Mouse (Mus musculus) brain, adult 2 months (tissue): Measurements from ENCODE around the gene Lca5l.
"Not testable (repeated sequence)": the region's sequence is repeated elsewhere in the genome, so short reads cannot be mapped to it uniquely, and the experiment has no call there.

Experiments used
- DNase-seq: peaks from one replicate; pipeline ENCODE4 v3.0.0; 2011; ENCODE audit warnings: low read depth, low spot score

Lca5l gene

GRCm38 (mm10) chr16:96168837-96169236 lies 23.2 kb downstream of the Lca5l start:
- no peak for DNase-seq

- peak; percentile 98 for DNase-seq
Observed at GRCm38 (mm10) chr16:96165723-96166264, 26.3 kb downstream of the Lca5l start.

- DNase-seq: peak; percentile 82
Observed at GRCm38 (mm10) chr16:96161336-96161735, 30.7 kb downstream of the Lca5l start.

- DNase-seq: peak; percentile 75
Observed at GRCm38 (mm10) chr16:96160927-96161326, 31.1 kb downstream of the Lca5l start.

- no peak for DNase-seq
Observed at GRCm38 (mm10) chr16:96159794-96160346, 32.2 kb downstream of the Lca5l start.

- peak; percentile 52 for DNase-seq
Observed at GRCm38 (mm10) chr16:96159091-96159731, 32.9 kb downstream of the Lca5l start.

- no peak for DNase-seq
Observed at GRCm38 (mm10) chr16:96158511-96159080, 33.5 kb downstream of the Lca5l start.

- DNase-seq: peak; percentile 92
Observed at GRCm38 (mm10) chr16:96157171-96157570, 34.9 kb downstream of the Lca5l start.

GRCm38 (mm10) chr16:96156019-96156418 lies 36.1 kb downstream of the Lca5l start:
- peak; percentile 93 for DNase-seq

- no peak for DNase-seq
Observed at GRCm38 (mm10) chr16:96154476-96154875, 37.6 kb downstream of the Lca5l start.

GRCm38 (mm10) chr16:96151551-96151950 lies 40.5 kb downstream of the Lca5l start:
- DNase-seq: peak; percentile 86

GRCm38 (mm10) chr16:96150995-96151394 lies 41.1 kb downstream of the Lca5l start:
- DNase-seq: peak; percentile 58

- no peak for DNase-seq
Observed at GRCm38 (mm10) chr16:96149311-96149710, 42.8 kb downstream of the Lca5l start.

GRCm38 (mm10) chr16:96148834-96149233 lies 43.2 kb downstream of the Lca5l start:
- peak; percentile 46 for DNase-seq

- no peak for DNase-seq
Observed at GRCm38 (mm10) chr16:96145814-96146213, 46.3 kb downstream of the Lca5l start.

GRCm38 (mm10) chr16:96145110-96145800 lies 46.8 kb downstream of the Lca5l start, which contains the start of gene Wrb:
Gene Wrb, plus strand, starts transcription at chr16:96145407.
- peak; percentile 100 for DNase-seq

- DNase-seq: not testable (repeated sequence)
Observed at GRCm38 (mm10) chr16:96144748-96145109, 47.3 kb downstream of the Lca5l start.

GRCm38 (mm10) chr16:96128466-96128865 lies 63.6 kb downstream of the Lca5l start:
- no peak for DNase-seq

GRCm38 (mm10) chr16:96127657-96128344 lies 64.3 kb downstream of the Lca5l start, which contains the start of gene Hmgn1:
Gene Hmgn1, minus strand, starts transcription at chr16:96127729.
- DNase-seq: peak; percentile 99

- peak; percentile 68 for DNase-seq
Observed at GRCm38 (mm10) chr16:96127288-96127656, 64.8 kb downstream of the Lca5l start.

GRCm38 (mm10) chr16:96126684-96127171 lies 65.3 kb downstream of the Lca5l start:
- DNase-seq: peak; percentile 22
